In genomic region chr4:155735788-155736187, GRCm38 (mm10) we compare ENCODE assay signal across 8 mouse cellular contexts. TPM values are rescaled to one million over a fixed set of nuclear protein-coding genes. Genes with fewer than 3 reads are reported as not detected.
A peak's percentile ranks its signal among the peaks of the same experiment; 100 is the strongest.
DNase-seq lines count a peak whose midpoint lies in the region; ATAC-seq and TF ChIP-seq lines count a peak whose summit lies in the region.

No protein-coding gene starts in this region.

- no peak for ATAC-seq in heart, embryonic 15.5 days (replicated peaks; ENCODE audit: insufficient number of reproducible peaks, insufficient read depth, low FRiP score, low read depth)
- ATAC-seq in G1E (ENCODE audit: extremely low read depth, insufficient number of reproducible peaks, low FRiP score, poor library complexity, severe bottlenecking) = no peak
- peak; percentile 2; the same call in 1 of the 2 replicates for ATAC-seq in midbrain, embryonic 13.5 days

- peak overlapping the region; percentile 77 for H3K9ac ChIP-seq in heart, embryonic 15.5 days
- peak overlapping the region; percentile 97 for H3K9ac ChIP-seq in midbrain, embryonic 13.5 days (replicated peaks)

- DNase-seq in heart, adult 18-20 months = no peak
- no peak for DNase-seq in G1E (ENCODE audit: low spot score)
- DNase-seq in hindbrain, embryonic 10.5 days (ENCODE audit: low spot score) = no peak
- DNase-seq in thymus, postnatal 0 days (ENCODE audit: low spot score) = no peak
- DNase-seq in adrenal gland, postnatal 25 days = no peak
- DNase-seq in thymus, postnatal 25 days = no peak

- H3K27ac ChIP-seq in heart, embryonic 15.5 days = 0 out of 2 replicates have a peak overlapping the region, but pooled peaks have one; percentile 87
- H3K27ac ChIP-seq in hindbrain, embryonic 10.5 days = peak overlapping the region; percentile 94
- peak overlapping the region; percentile 97 for H3K27ac ChIP-seq in midbrain, embryonic 13.5 days

- no peak for TF ChIP-seq CTCF in G1E (IDR thresholded peaks at IDR 0.05; ENCODE audit: low read depth, low read length)

- peaks cover 8% of the 10 kb centered on the region for H3K36me3 ChIP-seq in heart, embryonic 15.5 days
- H3K36me3 ChIP-seq in G1E (replicated peaks) = peaks cover 89% of the 10 kb centered on the region
- H3K36me3 ChIP-seq in hindbrain, embryonic 10.5 days = peaks cover 49% of the 10 kb centered on the region
- peaks cover 47% of the 10 kb centered on the region for H3K36me3 ChIP-seq in midbrain, embryonic 13.5 days

- peak overlapping the region; percentile 95 for H3K4me2 ChIP-seq in heart, embryonic 15.5 days
- peak overlapping the region; percentile 95 for H3K4me2 ChIP-seq in midbrain, embryonic 13.5 days (replicated peaks)

- H3K27me3 ChIP-seq in heart, embryonic 15.5 days = no peaks in the 10 kb centered on the region
- H3K27me3 ChIP-seq in G1E (ENCODE audit: insufficient read depth, low read length) = no peaks in the 10 kb centered on the region
- no peaks in the 10 kb centered on the region for H3K27me3 ChIP-seq in hindbrain, embryonic 10.5 days (ENCODE audit: insufficient read depth, poor library complexity, severe bottlenecking)
- no peaks in the 10 kb centered on the region for H3K27me3 ChIP-seq in midbrain, embryonic 13.5 days

- H3K9me3 ChIP-seq in heart, embryonic 15.5 days (replicated peaks) = no peaks in the 10 kb centered on the region
- H3K9me3 ChIP-seq in G1E (replicated peaks) = no peaks in the 10 kb centered on the region
- no peaks in the 10 kb centered on the region for H3K9me3 ChIP-seq in hindbrain, embryonic 10.5 days
- H3K9me3 ChIP-seq in midbrain, embryonic 13.5 days = no peaks in the 10 kb centered on the region

- peaks cover 34% of the 10 kb centered on the region for H3K4me1 ChIP-seq in heart, embryonic 15.5 days (replicated peaks)
- peaks cover 49% of the 10 kb centered on the region for H3K4me1 ChIP-seq in G1E (ENCODE audit: insufficient read depth, low read depth, low read length)
- peaks cover 36% of the 10 kb centered on the region for H3K4me1 ChIP-seq in hindbrain, embryonic 10.5 days (replicated peaks)
- H3K4me1 ChIP-seq in midbrain, embryonic 13.5 days (replicated peaks) = peaks cover 38% of the 10 kb centered on the region

- peak overlapping the region; percentile 86 for H3K4me3 ChIP-seq in heart, embryonic 15.5 days
- peak overlapping the region; percentile 84 for H3K4me3 ChIP-seq in G1E (ENCODE audit: low read depth, low read length)
- peak overlapping the region; percentile 85 for H3K4me3 ChIP-seq in hindbrain, embryonic 10.5 days
- peak overlapping the region; percentile 91 for H3K4me3 ChIP-seq in midbrain, embryonic 13.5 days (replicated peaks)

- 74% methylated on average over 5 of the region's 5 CpGs for WGBS in heart, embryonic 15.5 days
- 71% methylated on average over 5 of the region's 5 CpGs for WGBS in hindbrain, embryonic 10.5 days
- WGBS in midbrain, embryonic 13.5 days = 71% methylated on average over 5 of the region's 5 CpGs

RNA-seq across cellular contexts. Expression of gene Tmem240, which starts 1.2 kb away (rescaled TPM):
- polyA plus RNA-seq in heart, embryonic 15.5 days (2015; fragmentation: Nextera tagmentation; extraction: Ambion mirVana) = 0.53 and 0.56 TPM in 2 replicates
- under 1 TPM; 0.25 to 0.39 TPM for total RNA-seq in heart, adult 18-20 months (2021)
- 0.58 and 0.68 TPM in 2 replicates for total RNA-seq in G1E (2014; fragmentation: Nextera tagmentation)
- total RNA-seq in G1E (2017) = 0.55 and 0.64 TPM in 2 replicates
- 0.94 and 0.98 TPM in 2 replicates for polyA plus RNA-seq in G1E (2012)
- 0.85 and 1.6 TPM in 2 replicates for polyA plus RNA-seq in hindbrain, embryonic 10.5 days (2016; fragmentation: Nextera tagmentation; extraction: Ambion mirVana)
- polyA plus RNA-seq in midbrain, embryonic 13.5 days (2015; fragmentation: Nextera tagmentation; extraction: Ambion mirVana) = 8.6 and 10.1 TPM in 2 replicates
- 1.1 and 1.4 TPM in 2 replicates for polyA plus RNA-seq in thymus, postnatal 0 days (2015; fragmentation: Nextera tagmentation; extraction: Ambion mirVana)
- total RNA-seq in adrenal gland, postnatal 25 days (2021) = 0.86 and 1.6 TPM in 2 replicates

RNA-seq across cellular contexts. Expression of gene Atad3a, which starts 25.1 kb away (rescaled TPM):
- polyA plus RNA-seq in heart, embryonic 15.5 days (2015; fragmentation: Nextera tagmentation; extraction: Ambion mirVana) = 88.9 and 108 TPM in 2 replicates
- total RNA-seq in heart, adult 18-20 months (2021) = 10 to 100 TPM; 44.6 to 44.8 TPM
- total RNA-seq in G1E (2014; fragmentation: Nextera tagmentation) (43.2 and 64.6 TPM in 2 replicates), G1E (2017) (58.8 and 61.5 TPM in 2 replicates)
- polyA plus RNA-seq in G1E (2012) = 65.7 and 70.7 TPM in 2 replicates
- 110 and 124 TPM in 2 replicates for polyA plus RNA-seq in hindbrain, embryonic 10.5 days (2016; fragmentation: Nextera tagmentation; extraction: Ambion mirVana)
- polyA plus RNA-seq in midbrain, embryonic 13.5 days (2015; fragmentation: Nextera tagmentation; extraction: Ambion mirVana) = 82.1 and 84.8 TPM in 2 replicates
- 61.6 and 63.9 TPM in 2 replicates for polyA plus RNA-seq in thymus, postnatal 0 days (2015; fragmentation: Nextera tagmentation; extraction: Ambion mirVana)
- total RNA-seq in adrenal gland, postnatal 25 days (2021) = 91.0 and 98.7 TPM in 2 replicates

RNA-seq across cellular contexts. Expression of gene Ssu72, which starts 31.2 kb away (rescaled TPM):
- 97.0 and 107 TPM in 2 replicates for polyA plus RNA-seq in heart, embryonic 15.5 days (2015; fragmentation: Nextera tagmentation; extraction: Ambion mirVana)
- 10 to 100 TPM; 42.9 to 50.7 TPM for total RNA-seq in heart, adult 18-20 months (2021)
- total RNA-seq in G1E (2014; fragmentation: Nextera tagmentation) = 195 and 204 TPM in 2 replicates
- total RNA-seq in G1E (2017) = 184 and 186 TPM in 2 replicates
- 74.7 and 91.4 TPM in 2 replicates for polyA plus RNA-seq in G1E (2012)
- polyA plus RNA-seq in hindbrain, embryonic 10.5 days (2016; fragmentation: Nextera tagmentation; extraction: Ambion mirVana) = 162 and 175 TPM in 2 replicates
- polyA plus RNA-seq in midbrain, embryonic 13.5 days (2015; fragmentation: Nextera tagmentation; extraction: Ambion mirVana) = 155 and 159 TPM in 2 replicates
- polyA plus RNA-seq in thymus, postnatal 0 days (2015; fragmentation: Nextera tagmentation; extraction: Ambion mirVana) = 194 and 202 TPM in 2 replicates
- 100 and 123 TPM in 2 replicates for total RNA-seq in adrenal gland, postnatal 25 days (2021)

RNA-seq across cellular contexts. Expression of gene Vwa1, which starts 38.7 kb away (rescaled TPM):
- polyA plus RNA-seq in heart, embryonic 15.5 days (2015; fragmentation: Nextera tagmentation; extraction: Ambion mirVana) = 5.9 and 7.8 TPM in 2 replicates
- 10 to 100 TPM in 1 of 2 experiments, 1 to 10 TPM in 1; 7.1 to 14.6 TPM for total RNA-seq in heart, adult 18-20 months (2021)
- total RNA-seq in G1E (2014; fragmentation: Nextera tagmentation) (0.39 and 0.68 TPM in 2 replicates), G1E (2017) (0.93 and 1.0 TPM in 2 replicates)
- polyA plus RNA-seq in G1E (2012) = 0.09 and 0.10 TPM in 2 replicates
- polyA plus RNA-seq in hindbrain, embryonic 10.5 days (2016; fragmentation: Nextera tagmentation; extraction: Ambion mirVana) = 13.4 and 14.0 TPM in 2 replicates
- polyA plus RNA-seq in midbrain, embryonic 13.5 days (2015; fragmentation: Nextera tagmentation; extraction: Ambion mirVana) = 18.7 and 20.9 TPM in 2 replicates
- polyA plus RNA-seq in thymus, postnatal 0 days (2015; fragmentation: Nextera tagmentation; extraction: Ambion mirVana) = 8.6 and 9.0 TPM in 2 replicates
- 2.6 and 3.7 TPM in 2 replicates for total RNA-seq in adrenal gland, postnatal 25 days (2021)

RNA-seq across cellular contexts. Expression of gene Fndc10, which starts 41.6 kb away (rescaled TPM):
- polyA plus RNA-seq in heart, embryonic 15.5 days (2015; fragmentation: Nextera tagmentation; extraction: Ambion mirVana) = 3.8 and 5.0 TPM in 2 replicates
- 1 to 10 TPM; 1.1 to 1.8 TPM for total RNA-seq in heart, adult 18-20 months (2021)
- total RNA-seq in G1E (2014; fragmentation: Nextera tagmentation) = not detected in 2 replicates
- total RNA-seq in G1E (2017) = 0.12 and 0.16 TPM in 2 replicates
- polyA plus RNA-seq in G1E (2012) = not detected in 2 replicates
- 0.72 and 1.8 TPM in 2 replicates for polyA plus RNA-seq in hindbrain, embryonic 10.5 days (2016; fragmentation: Nextera tagmentation; extraction: Ambion mirVana)
- 5.0 and 6.4 TPM in 2 replicates for polyA plus RNA-seq in midbrain, embryonic 13.5 days (2015; fragmentation: Nextera tagmentation; extraction: Ambion mirVana)
- 4.4 and 5.2 TPM in 2 replicates for polyA plus RNA-seq in thymus, postnatal 0 days (2015; fragmentation: Nextera tagmentation; extraction: Ambion mirVana)
- total RNA-seq in adrenal gland, postnatal 25 days (2021) = 50.8 and 67.4 TPM in 2 replicates
